Mouse (Mus musculus) myocyte (in vitro differentiated cells): ENCODE measurements at regions not wholly inside any gene's neighbourhood (a gene's known extent, or its start where the extent isn't known, plus 50 kb on each side); places are given as distances from the start of the nearest gene placed in this dataset.

Experiments
- H3K27me3 ChIP-seq: one replicate; pipeline ENCODE4 v1.6.1; 2011; ENCODE audit not compliant: control insufficient read depth, insufficient read depth, insufficient read length
- H3K36me3 ChIP-seq: one replicate; pipeline ENCODE4 v1.6.1; 2011; ENCODE audit not compliant: control insufficient read depth, insufficient read depth
- H3K4me2 ChIP-seq: one replicate; pipeline ENCODE4 v1.6.1; 2011; ENCODE audit warnings: low read depth, control low read depth
- H3K4me3 ChIP-seq: one replicate; pipeline ENCODE4 v1.5.1; 2011; ENCODE audit warnings: mild to moderate bottlenecking, control low read depth, moderate library complexity
- H3K79me2 ChIP-seq: one replicate; pipeline ENCODE4 v1.6.1; 2011; ENCODE audit not compliant: control insufficient read depth, insufficient read depth
- H3ac ChIP-seq: one replicate; pipeline ENCODE4 v1.6.1; 2011; ENCODE audit not compliant: control insufficient read depth, insufficient read length
- CEBPB ChIP-seq: IDR thresholded peaks from 2 replicates; pipeline ENCODE4 v1.6.1; 2011; ENCODE audit warnings: mild to moderate bottlenecking, moderate library complexity; ENCODE audit not compliant: poor library complexity, insufficient read depth, severe bottlenecking
- E2F4 ChIP-seq: IDR thresholded peaks from one replicate; pipeline ENCODE4 v1.6.1; 2011; ENCODE audit warnings: mild to moderate bottlenecking, control low read depth, moderate library complexity; ENCODE audit not compliant: insufficient read depth
- MAX ChIP-seq: IDR thresholded peaks from one replicate; pipeline ENCODE4 v1.6.1; 2011; ENCODE audit warnings: low read depth, mild to moderate bottlenecking, control low read depth
- MYOD1 ChIP-seq, 3 experiments: IDR thresholded peaks; one replicate each; pipeline ENCODE4 v1.6.1; 2011; ENCODE audit warnings: control low read depth in 2 of 3, low read depth in 2 of 3, mild to moderate bottlenecking in 2 of 3, moderate library complexity in 1 of 3; ENCODE audit not compliant: insufficient read length in 2 of 3, control insufficient read depth in 1 of 3
- MYOG ChIP-seq, 3 experiments: IDR thresholded peaks; one replicate each; pipeline ENCODE4 v1.6.1; 2011; ENCODE audit warnings: control low read depth in 2 of 3, low read depth in 2 of 3, mild to moderate bottlenecking in 2 of 3; ENCODE audit not compliant: insufficient read length in 2 of 3, control insufficient read depth in 1 of 3, insufficient read depth in 1 of 3
- POLR2A ChIP-seq: IDR thresholded peaks from one replicate; pipeline ENCODE4 v1.6.1; 2011; ENCODE audit warnings: low read depth, mild to moderate bottlenecking, control low read depth, moderate library complexity; ENCODE audit not compliant: insufficient read length
- POLR2AphosphoS2 ChIP-seq: IDR thresholded peaks from one replicate; pipeline ENCODE4 v1.6.1; 2011; ENCODE audit warnings: low read depth, control low read depth; ENCODE audit not compliant: insufficient read length
- REST ChIP-seq: IDR thresholded peaks from one replicate; pipeline ENCODE4 v1.6.1; 2011; ENCODE audit warnings: mild to moderate bottlenecking, control low read depth, moderate library complexity; ENCODE audit not compliant: insufficient read depth, insufficient read length
- SRF ChIP-seq: IDR thresholded peaks from one replicate; pipeline ENCODE4 v1.6.1; 2011; ENCODE audit warnings: low read depth; ENCODE audit not compliant: control insufficient read depth, insufficient read length
- TCF12 ChIP-seq: IDR thresholded peaks from one replicate; pipeline ENCODE4 v1.6.1; 2011; ENCODE audit warnings: mild to moderate bottlenecking, control low read depth; ENCODE audit not compliant: poor library complexity, insufficient read depth, severe bottlenecking
- TCF3 ChIP-seq: IDR thresholded peaks from one replicate; pipeline ENCODE4 v1.6.1; 2011; ENCODE audit warnings: low read depth, control low read depth; ENCODE audit not compliant: insufficient read length
- USF1 ChIP-seq: IDR thresholded peaks from one replicate; pipeline ENCODE4 v1.6.1; 2011; ENCODE audit warnings: low read depth, mild to moderate bottlenecking, control low read depth, moderate library complexity

GRCm38 (mm10) chr6:11547318-11547717 lies 360.0 kb downstream of the Ndufa4 start:
- no peak for TF ChIP-seq CEBPB
- no peak for TF ChIP-seq POLR2A
- TF ChIP-seq REST: no peak
- TF ChIP-seq MYOD1 (IDR thresholded peaks at IDR 0.05; ENCODE audit: control insufficient read depth in 1 of 3, insufficient read length in 2 of 3, low read depth in 2 of 3): no peak
- TF ChIP-seq TCF12: no peak
- no peak for TF ChIP-seq USF1
- no peak for TF ChIP-seq POLR2AphosphoS2
- no peak for TF ChIP-seq E2F4
- TF ChIP-seq SRF: no peak
- no peak for TF ChIP-seq MAX
- TF ChIP-seq TCF3: no peak
- Histone ChIP-seq H3K4me2 (no peak overlapping the region), H3K79me2 (no peaks in the 10 kb centered on the region), H3K4me3 (no peak overlapping the region), H3ac (no peak overlapping the region), H3K27me3 (no peaks in the 10 kb centered on the region), H3K36me3 (no peaks in the 10 kb centered on the region)

GRCm38 (mm10) chr6:11534930-11535880 lies 372.1 kb downstream of the Ndufa4 start:
- Histone ChIP-seq H3K27me3 (no peaks in the 10 kb centered on the region), H3ac (no peak overlapping the region), H3K4me3 (no peak overlapping the region), H3K79me2 (no peaks in the 10 kb centered on the region), H3K36me3 (no peaks in the 10 kb centered on the region), H3K4me2 (no peak overlapping the region)
- TF ChIP-seq REST (no peak), SRF (no peak), MAX (no peak), POLR2AphosphoS2 (no peak), TCF12 (no peak), CEBPB (no peak), E2F4 (no peak), POLR2A (no peak), USF1 (no peak), MYOG (IDR thresholded peaks at IDR 0.05; ENCODE audit: control insufficient read depth in 1 of 3, insufficient read depth in 1 of 3, insufficient read length in 2 of 3, low read depth in 2 of 3) (no peak), TCF3 (no peak), MYOD1 (IDR thresholded peaks at IDR 0.05; ENCODE audit: control insufficient read depth in 1 of 3, insufficient read length in 2 of 3, low read depth in 2 of 3) (no peak)

DNA sequence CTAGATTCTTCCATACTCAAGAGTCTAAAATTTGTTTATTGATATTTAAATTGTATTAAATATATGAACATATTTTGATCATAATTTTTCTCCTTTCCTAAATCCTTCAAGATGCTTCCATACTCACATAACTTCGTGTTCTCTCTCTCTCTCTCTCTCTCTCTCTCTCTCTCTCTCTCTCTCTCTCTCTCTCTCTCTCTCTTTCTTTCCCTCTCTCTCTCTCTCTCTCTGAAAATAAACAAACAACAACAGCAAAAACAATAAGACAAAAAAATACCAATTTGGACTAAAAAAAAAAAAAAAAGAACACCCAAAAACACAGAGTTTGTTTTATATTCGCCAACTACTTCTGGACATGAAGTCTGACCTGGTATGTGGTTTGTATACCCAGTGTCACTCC lies 404.2 kb downstream of the Ndufa4 start:
- TF ChIP-seq REST: no peak
- no peak for TF ChIP-seq TCF3
- TF ChIP-seq TCF12: no peak
- TF ChIP-seq MAX: no peak
- no peak for TF ChIP-seq SRF
- TF ChIP-seq E2F4: no peak
- TF ChIP-seq MYOD1 (IDR thresholded peaks at IDR 0.05; ENCODE audit: control insufficient read depth in 1 of 3, insufficient read length in 2 of 3, low read depth in 2 of 3): no peak
- no peak for TF ChIP-seq MYOG (IDR thresholded peaks at IDR 0.05; ENCODE audit: control insufficient read depth in 1 of 3, insufficient read depth in 1 of 3, insufficient read length in 2 of 3, low read depth in 2 of 3)
- no peak for TF ChIP-seq CEBPB
- no peak for TF ChIP-seq POLR2AphosphoS2
- no peak for TF ChIP-seq USF1
- no peak for TF ChIP-seq POLR2A
- Histone ChIP-seq H3K4me2 (no peak overlapping the region), H3K36me3 (no peaks in the 10 kb centered on the region), H3K4me3 (no peak overlapping the region), H3K79me2 (no peaks in the 10 kb centered on the region), H3K27me3 (no peaks in the 10 kb centered on the region), H3ac (no peak overlapping the region)

DNA sequence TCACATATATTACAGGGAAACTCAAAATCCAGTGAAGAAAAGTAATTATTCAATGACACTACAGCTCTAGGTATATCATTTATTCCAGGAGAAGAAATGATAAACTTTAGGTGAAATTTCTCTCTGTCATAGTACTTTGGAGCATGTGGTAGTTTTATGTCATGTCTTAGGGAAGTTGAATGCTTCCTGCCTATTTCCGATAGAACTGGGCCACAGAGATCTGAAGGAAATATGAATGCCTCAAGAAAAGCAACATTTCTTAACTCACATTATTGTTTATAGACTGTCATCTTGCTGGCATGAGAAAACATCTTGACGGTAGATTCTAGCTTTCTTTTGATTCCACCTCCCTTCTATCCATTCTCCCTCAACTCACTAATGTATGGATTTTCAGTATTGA lies 412.9 kb downstream of the Ndufa4 start:
- TF ChIP-seq POLR2AphosphoS2: no peak
- no peak for TF ChIP-seq REST
- no peak for TF ChIP-seq MYOD1 (IDR thresholded peaks at IDR 0.05; ENCODE audit: control insufficient read depth in 1 of 3, insufficient read length in 2 of 3, low read depth in 2 of 3)
- TF ChIP-seq POLR2A: no peak
- no peak for TF ChIP-seq USF1
- TF ChIP-seq E2F4: no peak
- no peak for TF ChIP-seq MYOG (IDR thresholded peaks at IDR 0.05; ENCODE audit: control insufficient read depth in 1 of 3, insufficient read depth in 1 of 3, insufficient read length in 2 of 3, low read depth in 2 of 3)
- no peak for TF ChIP-seq CEBPB
- no peak for TF ChIP-seq MAX
- no peak for TF ChIP-seq TCF12
- TF ChIP-seq TCF3: no peak
- TF ChIP-seq SRF: no peak
- H3K4me2 ChIP-seq: no peak overlapping the region
- H3K27me3 ChIP-seq: no peaks in the 10 kb centered on the region
- no peak overlapping the region for H3K4me3 ChIP-seq
- no peaks in the 10 kb centered on the region for H3K36me3 ChIP-seq
- no peaks in the 10 kb centered on the region for H3K79me2 ChIP-seq
- H3ac ChIP-seq: no peak overlapping the region
